Mouse (Mus musculus): ENCODE measurements around the gene Apol7a. TPM values are rescaled to one million over a fixed set of nuclear protein-coding genes. Genes with fewer than 3 reads are reported as not detected.

The Apol7a gene
- polyA plus RNA-seq, 1 experiment from 2014 or later: not detected

DNA sequence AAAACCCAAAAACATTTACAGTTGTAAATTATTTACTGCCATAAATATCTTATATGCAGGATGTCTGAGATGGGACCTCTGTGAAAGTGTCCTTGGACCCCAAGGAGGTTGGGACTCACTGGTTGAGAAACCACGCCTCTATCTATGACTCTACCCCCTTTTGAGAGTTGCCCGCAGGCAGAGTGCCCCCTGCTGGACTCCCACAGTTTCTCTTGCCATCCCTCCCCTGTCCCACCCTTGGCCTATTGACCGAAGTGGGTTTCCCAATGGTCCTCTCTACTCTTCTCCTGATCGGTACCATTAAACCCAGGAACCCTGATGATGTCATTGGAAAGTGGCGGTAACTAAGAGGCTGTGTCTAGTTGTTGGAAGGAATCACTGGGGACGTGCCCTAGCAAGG lies 56.9 kb downstream of the Apol7a start:
- ATAC-seq (ENCODE audit: low FRiP score): no peak
- H3K27ac ChIP-seq: no peak overlapping the region
- H3K9ac ChIP-seq: no peak overlapping the region
- 90% methylated on average over 6 of the region's 6 CpGs for WGBS
- H3K9me3 ChIP-seq: no peaks in the 10 kb centered on the region
- H3K27me3 ChIP-seq: no peaks in the 10 kb centered on the region; the same call in 1 of the 2 replicates
- no peak overlapping the region for H3K4me3 ChIP-seq (replicated peaks)
- H3K36me3 ChIP-seq (replicated peaks): no peaks in the 10 kb centered on the region
- peaks cover 22% of the 10 kb centered on the region for H3K4me1 ChIP-seq
- H3K4me2 ChIP-seq: no peak overlapping the region

DNA sequence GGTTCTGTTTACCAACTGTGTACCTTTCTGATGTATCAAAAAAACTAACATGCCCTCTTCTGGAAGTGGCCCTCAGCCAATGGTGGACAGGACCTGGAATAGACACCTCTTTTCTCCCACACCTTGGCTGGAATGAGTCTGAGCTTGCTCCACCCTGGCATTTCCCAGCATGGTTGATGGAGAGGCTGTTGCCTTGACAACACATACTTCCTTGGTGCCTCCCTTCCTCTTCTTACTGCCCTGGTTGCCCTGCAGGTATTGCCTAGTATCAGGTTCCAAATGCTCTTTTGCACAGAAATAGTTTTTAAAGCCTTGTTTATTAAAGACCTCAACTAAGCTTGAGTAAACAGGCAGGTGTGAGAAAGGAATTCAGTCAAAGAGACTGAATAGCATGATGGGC lies 58.3 kb downstream of the Apol7a start:
- Histone ChIP-seq H3K4me2 (no peak overlapping the region), H3K27me3 (no peaks in the 10 kb centered on the region; the same call in 1 of the 2 replicates), H3K9ac (no peak overlapping the region), H3K4me1 (peaks cover 33% of the 10 kb centered on the region), H3K9me3 (no peaks in the 10 kb centered on the region), H3K36me3 (replicated peaks) (no peaks in the 10 kb centered on the region), H3K4me3 (replicated peaks) (no peak overlapping the region), H3K27ac (no peak overlapping the region)
- no peak for ATAC-seq (ENCODE audit: low FRiP score)

DNA sequence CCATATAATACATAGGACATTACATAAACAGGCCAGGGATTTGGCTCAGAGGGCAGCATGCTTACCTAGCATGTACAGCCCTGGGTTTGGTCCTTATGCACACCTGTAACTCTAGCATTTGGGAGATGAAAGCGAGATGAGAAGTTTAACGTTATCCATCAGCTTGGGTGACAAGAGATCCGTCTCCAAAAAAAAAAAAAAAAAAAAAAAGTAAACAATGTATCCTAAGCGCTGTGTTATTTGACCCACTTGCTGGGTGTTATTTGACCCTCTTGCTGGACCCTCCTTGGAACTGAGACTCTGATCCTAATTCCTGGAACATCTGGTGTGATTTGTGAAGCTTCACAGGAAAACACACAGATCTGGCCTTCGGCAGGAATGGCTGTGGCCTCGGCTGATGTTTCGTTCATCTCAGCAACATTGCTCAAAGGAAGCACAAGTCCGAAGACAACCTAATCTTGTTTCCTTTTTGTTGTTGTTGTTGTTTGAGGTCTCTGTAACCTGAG lies 59.9 kb downstream of the Apol7a start:
- H3K9me3 ChIP-seq: no peaks in the 10 kb centered on the region

DNA sequence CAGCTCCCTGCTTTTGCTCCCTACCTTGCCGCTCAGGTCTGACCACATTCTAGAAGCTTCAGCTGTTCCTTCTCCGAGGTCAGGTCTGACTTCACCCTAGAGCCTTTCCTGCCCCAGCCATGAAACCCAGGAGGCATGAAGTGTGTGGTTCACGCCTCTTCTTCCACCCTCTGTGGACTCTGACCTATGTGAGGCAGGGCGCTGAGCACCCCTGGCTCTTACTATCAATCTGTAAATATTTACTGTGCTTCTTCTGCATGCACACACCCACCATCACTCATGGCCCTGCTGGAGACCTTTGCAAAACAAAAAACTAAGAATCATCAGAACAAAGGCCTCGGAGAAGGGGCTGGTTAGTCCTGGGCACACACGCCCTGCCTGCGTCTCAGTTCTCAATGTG lies 60.5 kb downstream of the Apol7a start:
- no peak for ATAC-seq (ENCODE audit: low FRiP score)
- Histone ChIP-seq H3K9ac (no peak overlapping the region), H3K36me3 (replicated peaks) (no peaks in the 10 kb centered on the region), H3K4me1 (peaks cover 18% of the 10 kb centered on the region), H3K27me3 (no peaks in the 10 kb centered on the region; the same call in 1 of the 2 replicates), H3K27ac (no peak overlapping the region), H3K9me3 (no peaks in the 10 kb centered on the region), H3K4me2 (no peak overlapping the region), H3K4me3 (replicated peaks) (no peak overlapping the region)
- WGBS: 73% methylated on average over 7 of the region's 7 CpGs

More for the DNA sequence above, 59.9 kb downstream of the Apol7a start:
- Histone ChIP-seq H3K27ac (no peak overlapping the region), H3K4me1 (peaks cover 23% of the 10 kb centered on the region), H3K4me2 (no peak overlapping the region), H3K27me3 (no peaks in the 10 kb centered on the region; the same call in 1 of the 2 replicates), H3K4me3 (replicated peaks) (no peak overlapping the region), H3K9ac (no peak overlapping the region), H3K36me3 (replicated peaks) (no peaks in the 10 kb centered on the region)
- 85% methylated on average over 8 of the region's 8 CpGs for WGBS
- no peak for ATAC-seq (ENCODE audit: low FRiP score)

Other genes with a start within 250 kb of the Apol7a start
- 119 and 123 TPM in 2 replicates for gene Rbfox2, start 92.1 kb downstream of the Apol7a start, polyA plus RNA-seq (2016; fragmentation: Nextera tagmentation; extraction: Ambion mirVana)
- not detected in 2 replicates for gene Apol9a, start 12.0 kb upstream of the Apol7a start, polyA plus RNA-seq (2016; fragmentation: Nextera tagmentation; extraction: Ambion mirVana)
- gene Apol7b, start 48.4 kb upstream of the Apol7a start, polyA plus RNA-seq (2016; fragmentation: Nextera tagmentation; extraction: Ambion mirVana): not detected in 2 replicates
- not detected in 2 replicates for gene Apol10a, start 77.9 kb upstream of the Apol7a start, polyA plus RNA-seq (2016; fragmentation: Nextera tagmentation; extraction: Ambion mirVana)
- not detected in 2 replicates for gene Apol11a, start 109.2 kb upstream of the Apol7a start, polyA plus RNA-seq (2016; fragmentation: Nextera tagmentation; extraction: Ambion mirVana)
- gene Apol7c, start 134.2 kb upstream of the Apol7a start, polyA plus RNA-seq (2016; fragmentation: Nextera tagmentation; extraction: Ambion mirVana): not detected in 2 replicates
- not detected in 2 replicates for gene 1700025B11Rik, start 162.8 kb upstream of the Apol7a start, polyA plus RNA-seq (2016; fragmentation: Nextera tagmentation; extraction: Ambion mirVana)
- not detected in 2 replicates for gene Apol10b, start 197.0 kb upstream of the Apol7a start, polyA plus RNA-seq (2016; fragmentation: Nextera tagmentation; extraction: Ambion mirVana)
- gene Gm36245, start 200.1 kb upstream of the Apol7a start, polyA plus RNA-seq (2016; fragmentation: Nextera tagmentation; extraction: Ambion mirVana): not detected in 2 replicates
- not detected in 2 replicates for gene Apol11b, start 244.2 kb upstream of the Apol7a start, polyA plus RNA-seq (2016; fragmentation: Nextera tagmentation; extraction: Ambion mirVana)